Mouse (Mus musculus): ENCODE results near the gene Actr5. TPM values are rescaled to one million over a fixed set of nuclear protein-coding genes. Genes with fewer than 3 reads are reported as not detected.

The Actr5 gene
- polyA plus RNA-seq, 1 experiment: 6.4 TPM

DNA sequence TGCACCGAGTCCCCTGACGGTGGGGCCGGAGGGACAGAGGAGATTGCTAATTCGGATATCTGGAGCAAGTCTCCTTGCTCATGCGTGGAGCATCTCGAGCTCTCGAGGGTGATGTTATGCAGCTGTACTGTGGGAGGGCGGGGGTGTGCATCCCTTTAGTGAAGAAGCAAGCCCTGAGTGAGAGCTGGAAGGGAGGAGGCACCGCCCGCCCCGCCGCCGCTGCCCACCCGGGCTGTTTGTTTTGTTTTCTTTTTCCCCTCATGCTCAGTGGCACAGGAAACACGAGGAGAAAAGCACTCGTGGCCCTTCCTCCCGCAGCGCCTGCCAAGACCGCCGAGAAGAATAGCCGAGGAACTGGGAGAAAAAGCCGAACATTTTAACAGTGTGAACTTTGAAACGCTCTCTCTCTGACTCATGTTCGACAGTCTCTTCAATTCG is 63.1 kb downstream of the Actr5 start:
- Histone ChIP-seq H3K4me1 (ENCODE audit: control insufficient read depth, insufficient read depth, low read length) (peaks cover 34% of the 10 kb centered on the region), H3K36me3 (ENCODE audit: control insufficient read depth, insufficient read depth, low read length) (no peaks in the 10 kb centered on the region), H3K4me3 (ENCODE audit: insufficient read depth, low read depth, low read length) (no peak overlapping the region), H3K27me3 (replicated peaks; ENCODE audit: control insufficient read depth, insufficient read depth, low read length) (no peaks in the 10 kb centered on the region), H3K27ac (ENCODE audit: insufficient read depth, low read depth, low read length) (peak overlapping the region; percentile 52)
- 10% methylated on average over 25 of the region's 25 CpGs for WGBS
- TF ChIP-seq POLR2A (IDR thresholded peaks at IDR 0.05; ENCODE audit: low read depth, low read length) (no peak), CTCF (conservative IDR thresholded peaks at IDR 0.05; ENCODE audit: insufficient read depth, insufficient read length, low read depth, low read length) (no peak)
- peak; percentile 92 for DNase-seq

Other genes with a start within 250 kb of the Actr5 start
- gene Snhg11, start 249.2 kb upstream of the Actr5 start, polyA plus RNA-seq (2012; rRNA removed): 35.3 and 58.4 TPM in 2 replicates
- 25.6 and 30.6 TPM in 2 replicates for gene Ralgapb, start 215.0 kb upstream of the Actr5 start, polyA plus RNA-seq (2012; rRNA removed)
- 26.8 and 35.2 TPM in 2 replicates for gene Adig, start 122.3 kb upstream of the Actr5 start, polyA plus RNA-seq (2012; rRNA removed)
- gene Arhgap40, start 112.1 kb upstream of the Actr5 start, polyA plus RNA-seq (2012; rRNA removed): 0.24 and 0.30 TPM in 2 replicates
- gene Slc32a1, start 14.1 kb upstream of the Actr5 start, polyA plus RNA-seq (2012; rRNA removed): not detected in 2 replicates
- 20.1 and 22.2 TPM in 2 replicates for gene Ppp1r16b, start 40.5 kb downstream of the Actr5 start, polyA plus RNA-seq (2012; rRNA removed)
- 0.50 and 0.69 TPM in 2 replicates for gene Fam83d, start 143.2 kb downstream of the Actr5 start, polyA plus RNA-seq (2012; rRNA removed)
- gene Dhx35, start 169.9 kb downstream of the Actr5 start, polyA plus RNA-seq (2012; rRNA removed): 13.3 and 17.9 TPM in 2 replicates